Mouse (Mus musculus) cerebellum, postnatal 14 days (tissue): ENCODE data around the gene Gm853.
"Not testable (repeated sequence)": the region's sequence is repeated elsewhere in the genome, so short reads cannot be mapped to it uniquely, and the experiment has no call there.

ENCODE experiments used
- DNase-seq, 2 experiments: peaks; one replicate each; pipeline ENCODE4 v3.0.0; 2021; ENCODE audit warnings: mixed read lengths in 2 of 2

Gm853 gene

GRCm38 (mm10) chr4:130222179-130222578, at the start of gene Gm853:
Gene Gm853 (minus strand): TSS chr4:130222401.
- no peak for DNase-seq

- DNase-seq: peak; percentile 34 to 35
Measured at GRCm38 (mm10) chr4:130270611-130271347, 48.6 kb upstream of the Gm853 start.

GRCm38 (mm10) chr4:130270089-130270488, 47.9 kb upstream of the Gm853 start:
- peak; percentile 79 to 80 for DNase-seq

- no peak for DNase-seq
Measured at GRCm38 (mm10) chr4:130268736-130269135, 46.5 kb upstream of the Gm853 start.

GRCm38 (mm10) chr4:130267069-130267468, 44.9 kb upstream of the Gm853 start:
- DNase-seq: no peak

- no peak for DNase-seq
Measured at GRCm38 (mm10) chr4:130266601-130267000, 44.4 kb upstream of the Gm853 start.

- peak; percentile 86 to 93 for DNase-seq
Measured at GRCm38 (mm10) chr4:130264698-130265349, 42.6 kb upstream of the Gm853 start.

GRCm38 (mm10) chr4:130264131-130264530, 41.9 kb upstream of the Gm853 start:
- DNase-seq: no peak

GRCm38 (mm10) chr4:130260406-130260805, 38.2 kb upstream of the Gm853 start:
- DNase-seq: no peak

GRCm38 (mm10) chr4:130252441-130253157, 30.4 kb upstream of the Gm853 start:
- no peak for DNase-seq

GRCm38 (mm10) chr4:130251763-130252162, 29.6 kb upstream of the Gm853 start:
- DNase-seq: no peak

- no peak for DNase-seq
Measured at GRCm38 (mm10) chr4:130251172-130251705, 29.0 kb upstream of the Gm853 start.

GRCm38 (mm10) chr4:130248636-130249035, 26.4 kb upstream of the Gm853 start:
- DNase-seq: no peak

GRCm38 (mm10) chr4:130246132-130246531, 23.9 kb upstream of the Gm853 start:
- peak; percentile 82 to 86 for DNase-seq

- no peak for DNase-seq
Measured at GRCm38 (mm10) chr4:130244749-130245148, 22.5 kb upstream of the Gm853 start.

- DNase-seq: not testable (repeated sequence)
Measured at GRCm38 (mm10) chr4:130243621-130244020, 21.4 kb upstream of the Gm853 start.

- DNase-seq: no peak
Measured at GRCm38 (mm10) chr4:130242956-130243355, 20.8 kb upstream of the Gm853 start.

- DNase-seq: peak in 1 of 2 experiments; percentile 50
Measured at GRCm38 (mm10) chr4:130240695-130241094, 18.5 kb upstream of the Gm853 start.

- no peak for DNase-seq
Measured at GRCm38 (mm10) chr4:130237607-130238006, 15.4 kb upstream of the Gm853 start.

- DNase-seq: no peak
Measured at GRCm38 (mm10) chr4:130236361-130236760, 14.2 kb upstream of the Gm853 start.

- no peak for DNase-seq
Measured at GRCm38 (mm10) chr4:130224071-130224470, 1.9 kb upstream of the Gm853 start.

- DNase-seq: no peak
Measured at GRCm38 (mm10) chr4:130220176-130220575, 2.0 kb downstream of the Gm853 start.

GRCm38 (mm10) chr4:130215392-130215791, 6.8 kb downstream of the Gm853 start:
- no peak for DNase-seq
